Mouse (Mus musculus) CH12.LX (cell line): ENCODE results near the gene Mrpl54. TPM values are rescaled to one million over a fixed set of nuclear protein-coding genes. Genes with fewer than 3 reads are reported as not detected.

Source experiments
- DNase-seq: peaks from one replicate; pipeline ENCODE4 v3.0.0-alpha.2; 2013; ENCODE audit errors: extremely low read depth
- H3K27ac ChIP-seq: 2 replicates; pipeline ENCODE4 v1.5.1; 2012; ENCODE audit warnings: low read depth, mild to moderate bottlenecking, control low read depth, moderate library complexity; ENCODE audit not compliant: insufficient read depth
- H3K27me3 ChIP-seq: replicated peaks from 2 replicates; pipeline ENCODE3; 2012; ENCODE audit warnings: inconsistent platforms
- H3K36me3 ChIP-seq, 2 experiments: replicated peaks in 1 of 2; 2 replicates each; pipeline versions ENCODE3 to v1.6.1; 2012; ENCODE audit warnings: inconsistent platforms in 1 of 2, low read length in 1 of 2, mild to moderate bottlenecking in 1 of 2, mixed read lengths in 1 of 2, moderate library complexity in 1 of 2; ENCODE audit not compliant: control insufficient read depth in 1 of 2, insufficient read depth in 1 of 2
- H3K4me1 ChIP-seq, 2 experiments: 2 replicates each; pipeline ENCODE4 v1.6.1; 2012; ENCODE audit warnings: inconsistent platforms in 1 of 2, moderate library complexity in 1 of 2; ENCODE audit not compliant: insufficient read depth in 2 of 2, control insufficient read depth in 1 of 2
- H3K4me2 ChIP-seq: 2 replicates; pipeline ENCODE4 v1.6.1; 2012; ENCODE audit warnings: low read depth, mild to moderate bottlenecking, control low read depth; ENCODE audit not compliant: poor library complexity, insufficient read depth, severe bottlenecking
- H3K4me3 ChIP-seq, 3 experiments: fragments of 150-350 bp in 1 of 3; sonication (generic) in 1 of 3; replicated peaks in 1 of 3; 2 replicates each; pipeline versions ENCODE3 to v1.5.1; 2011 to 2012; ENCODE audit warnings: low read depth in 2 of 3, low read length in 2 of 3, mild to moderate bottlenecking in 2 of 3, moderate library complexity in 2 of 3, control low read depth in 1 of 3, improper control_type of control experiment in 1 of 3, inconsistent platforms in 1 of 3, mixed read lengths in 1 of 3; ENCODE audit not compliant: poor library complexity in 1 of 3
- H3K79me2 ChIP-seq: replicated peaks from 2 replicates; pipeline ENCODE4 v1.6.1; 2012; ENCODE audit warnings: mild to moderate bottlenecking, moderate library complexity; ENCODE audit not compliant: control insufficient read depth, poor library complexity, insufficient read depth, severe bottlenecking; ENCODE audit errors: extremely low read depth
- H3K9ac ChIP-seq: 2 replicates; pipeline ENCODE4 v1.6.1; 2012; ENCODE audit warnings: low read depth, mild to moderate bottlenecking, control low read depth, moderate library complexity; ENCODE audit not compliant: insufficient read depth
- H3K9me3 ChIP-seq: replicated peaks from 2 replicates; pipeline ENCODE3; 2012; ENCODE audit warnings: low read length, inconsistent platforms, mixed read lengths
- BHLHE40 ChIP-seq: IDR thresholded peaks from 2 replicates; pipeline ENCODE4 v1.6.1; 2011; ENCODE audit warnings: mild to moderate bottlenecking, low read depth, low read length, improper control_type of control experiment
- CHD1 ChIP-seq: IDR thresholded peaks from 2 replicates; pipeline ENCODE4 v1.6.1; 2012; ENCODE audit warnings: low read depth, low read length, improper control_type of control experiment, inconsistent platforms
- CHD2 ChIP-seq: IDR thresholded peaks from 2 replicates; pipeline ENCODE4 v1.6.1; 2011; ENCODE audit warnings: low read length, improper control_type of control experiment
- CTCF ChIP-seq, 2 experiments: IDR thresholded peaks in 1 of 2; conservative IDR thresholded peaks in 1 of 2; 2 replicates each; pipeline ENCODE4 v1.5.1; 2011 to 2012; ENCODE audit warnings: low read depth in 2 of 2, low read length in 2 of 2, improper control_type of control experiment in 1 of 2, inconsistent platforms in 1 of 2, mild to moderate bottlenecking in 1 of 2, moderate library complexity in 1 of 2
- E2F4 ChIP-seq: IDR thresholded peaks from 2 replicates; pipeline ENCODE4 v1.6.1; 2011; ENCODE audit warnings: low read depth, low read length, improper control_type of control experiment; ENCODE audit not compliant: insufficient replicate concordance
- EP300 ChIP-seq: IDR thresholded peaks from 2 replicates; pipeline ENCODE4 v1.6.1; 2011; ENCODE audit warnings: low read length, improper control_type of control experiment
- ETS1 ChIP-seq: conservative IDR thresholded peaks from 2 replicates; pipeline ENCODE4 v1.6.1; 2012; ENCODE audit warnings: low read depth, mild to moderate bottlenecking, inconsistent platforms, low read length, improper control_type of control experiment, moderate library complexity
- HCFC1 ChIP-seq: IDR thresholded peaks from 2 replicates; pipeline ENCODE4 v1.6.1; 2012; ENCODE audit warnings: low read depth, mild to moderate bottlenecking, inconsistent platforms, low read length, improper control_type of control experiment
- IRF4 ChIP-seq: IDR thresholded peaks from 2 replicates; pipeline ENCODE4 v1.6.1; 2014; ENCODE audit warnings: low read depth, mild to moderate bottlenecking, inconsistent platforms, low read length, improper control_type of control experiment
- MAX ChIP-seq: IDR thresholded peaks from 2 replicates; pipeline ENCODE4 v1.6.1; 2011; ENCODE audit warnings: low read length, improper control_type of control experiment
- MAZ ChIP-seq: IDR thresholded peaks from 2 replicates; pipeline ENCODE4 v1.6.1; 2012; ENCODE audit warnings: low read depth, mild to moderate bottlenecking, inconsistent platforms, low read length, improper control_type of control experiment, moderate library complexity
- MXI1 ChIP-seq: IDR thresholded peaks from 2 replicates; pipeline ENCODE4 v1.6.1; 2011; ENCODE audit warnings: mild to moderate bottlenecking, low read depth, low read length, improper control_type of control experiment
- MYC ChIP-seq: IDR thresholded peaks from 2 replicates; pipeline ENCODE4 v1.6.1; 2011; ENCODE audit warnings: low read depth, mild to moderate bottlenecking, improper control_type of control experiment, low read length
- NELFE ChIP-seq: IDR thresholded peaks from 2 replicates; pipeline ENCODE4 v1.6.1; 2011; ENCODE audit warnings: low read depth, low read length, improper control_type of control experiment
- PAX5 ChIP-seq: IDR thresholded peaks from 2 replicates; pipeline ENCODE4 v1.6.1; 2012; ENCODE audit warnings: low read length, inconsistent platforms, mixed read lengths
- POLR2A ChIP-seq: IDR thresholded peaks from 2 replicates; pipeline ENCODE4 v1.6.1; 2011; ENCODE audit warnings: low read depth, mild to moderate bottlenecking, improper control_type of control experiment, low read length
- POLR2AphosphoS2 ChIP-seq: IDR thresholded peaks from 2 replicates; pipeline ENCODE4 v1.6.1; 2011; ENCODE audit warnings: low read depth, low read length, improper control_type of control experiment
- RAD21 ChIP-seq: IDR thresholded peaks from 2 replicates; pipeline ENCODE4 v1.6.1; 2011; ENCODE audit warnings: low read depth, mild to moderate bottlenecking, low read length, improper control_type of control experiment, moderate library complexity
- RCOR1 ChIP-seq: conservative IDR thresholded peaks from 2 replicates; pipeline ENCODE4 v1.6.1; 2012; ENCODE audit warnings: low read depth, mild to moderate bottlenecking, inconsistent platforms, low read length, improper control_type of control experiment
- SIN3A ChIP-seq: IDR thresholded peaks from 2 replicates; pipeline ENCODE4 v1.6.1; 2012; ENCODE audit warnings: low read length, improper control_type of control experiment, inconsistent platforms
- SMC3 ChIP-seq: IDR thresholded peaks from 2 replicates; pipeline ENCODE4 v1.6.1; 2011; ENCODE audit warnings: low read depth, low read length, improper control_type of control experiment
- TBP ChIP-seq: conservative IDR thresholded peaks from 2 replicates; pipeline ENCODE4 v1.6.1; 2011; ENCODE audit warnings: low read depth, low read length, improper control_type of control experiment
- TCF12 ChIP-seq: IDR thresholded peaks from 2 replicates; pipeline ENCODE4 v1.6.1; 2014; ENCODE audit warnings: low read depth, mild to moderate bottlenecking, inconsistent platforms, low read length, improper control_type of control experiment
- UBTF ChIP-seq: IDR thresholded peaks from 2 replicates; pipeline ENCODE4 v1.6.1; 2012; ENCODE audit warnings: low read depth, mild to moderate bottlenecking, inconsistent platforms, low read length, improper control_type of control experiment, moderate library complexity
- USF1 ChIP-seq: IDR thresholded peaks from 2 replicates; pipeline ENCODE4 v1.6.1; 2014; ENCODE audit warnings: low read depth, mild to moderate bottlenecking, inconsistent platforms, low read length, improper control_type of control experiment
- USF2 ChIP-seq: conservative IDR thresholded peaks from 2 replicates; pipeline ENCODE4 v1.6.1; 2011; ENCODE audit warnings: low read depth, low read length, improper control_type of control experiment
- ZC3H11A ChIP-seq: IDR thresholded peaks from 2 replicates; pipeline ENCODE4 v1.6.1; 2012; ENCODE audit warnings: low read depth, mild to moderate bottlenecking, inconsistent platforms, low read length, improper control_type of control experiment
- ZMIZ1 ChIP-seq: IDR thresholded peaks from 2 replicates; pipeline ENCODE4 v1.6.1; 2012; ENCODE audit warnings: low read depth, mild to moderate bottlenecking, inconsistent platforms, low read length, improper control_type of control experiment
- ZNF384 ChIP-seq: IDR thresholded peaks from 2 replicates; pipeline ENCODE4 v1.6.1; 2012; ENCODE audit warnings: low read depth, low read length, improper control_type of control experiment, inconsistent platforms
- dilution Hi-C: fragments of 300-500 bp; cut with MboI; formaldehyde crosslinking; loops from 2 replicates; pipeline ENCODE4 v1.14.3; 2020; ENCODE audit warnings: low sequenced_read_pairs; ENCODE audit not compliant: extremely low pct_unique_long_range_greater_than_20kb, extremely low pct_ligation_motif_present
- in situ Hi-C: fragments of 300-500 bp; cut with MboI; formaldehyde crosslinking; loops from 3 replicates; pipeline ENCODE4 v1.14.3; 2019; ENCODE audit warnings: low sequenced_read_pairs, low pct_ligation_motif_present, low pct_unique_long_range_greater_than_20kb, mixed read lengths
- polyA plus RNA-seq: library from polyadenylated mRNA; unstranded; fragments of >175 nt; gene quantifications from 2 replicates; pipeline ENCODE4 v1.2.1, GENCODE M21; 2012; ENCODE audit warnings: low read depth; ENCODE audit not compliant: insufficient read length
- total RNA-seq, 2 experiments: library from RNA; depleted of rRNA; stranded (reverse); fragments of 300-350 nt in 1 of 2; fragments of >200 nt in 1 of 2; gene quantifications; 2 replicates each; pipeline ENCODE4 v1.2.3; 2012 to 2014

The Mrpl54 gene
- total and polyA plus RNA-seq, 3 experiments: 104 to 167 (median 128) TPM

DNA sequence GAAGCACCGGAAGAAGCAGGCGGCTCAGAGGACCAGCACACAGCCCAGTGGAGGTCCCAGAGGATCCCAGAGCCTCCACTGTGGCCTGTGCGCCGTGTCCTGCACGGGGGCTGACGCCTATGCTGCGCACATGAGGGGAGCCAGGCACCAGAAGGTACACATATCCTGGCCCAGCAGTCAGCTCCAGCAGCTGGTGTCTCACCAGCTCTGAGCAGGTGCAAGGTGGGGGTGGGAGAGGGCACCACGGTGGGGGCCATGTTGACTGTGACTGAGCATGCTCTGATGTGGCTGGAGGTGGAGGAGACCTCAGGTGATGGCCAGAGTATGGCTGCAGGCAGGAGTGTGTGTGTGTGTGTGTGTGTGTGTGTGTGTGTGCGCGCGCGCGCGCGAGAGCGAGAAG is 24.7 kb downstream of the Mrpl54 start:
- H3K4me3 ChIP-seq: no peak overlapping the region
- peaks cover 5 to 66% of the 10 kb centered on the region in 2 experiments for H3K36me3 ChIP-seq
- H3K4me2 ChIP-seq: no peak overlapping the region
- H3K9me3 ChIP-seq: no peaks in the 10 kb centered on the region
- DNase-seq: no peak
- no peaks in the 10 kb centered on the region for H3K79me2 ChIP-seq
- in situ Hi-C loops: no loop called here
- no peak overlapping the region for H3K27ac ChIP-seq
- no peaks in the 10 kb centered on the region for H3K27me3 ChIP-seq
- no peak for TF ChIP-seq EP300
- TF ChIP-seq E2F4: no peak
- no peak for TF ChIP-seq ZC3H11A
- TF ChIP-seq SMC3: no peak
- no peak for TF ChIP-seq MAZ
- TF ChIP-seq USF2: no peak
- H3K4me1 ChIP-seq: peaks cover 5 to 16% of the 10 kb centered on the region in 2 experiments
- H3K9ac ChIP-seq: no peak overlapping the region
- dilution Hi-C loops: no loop called here

DNA sequence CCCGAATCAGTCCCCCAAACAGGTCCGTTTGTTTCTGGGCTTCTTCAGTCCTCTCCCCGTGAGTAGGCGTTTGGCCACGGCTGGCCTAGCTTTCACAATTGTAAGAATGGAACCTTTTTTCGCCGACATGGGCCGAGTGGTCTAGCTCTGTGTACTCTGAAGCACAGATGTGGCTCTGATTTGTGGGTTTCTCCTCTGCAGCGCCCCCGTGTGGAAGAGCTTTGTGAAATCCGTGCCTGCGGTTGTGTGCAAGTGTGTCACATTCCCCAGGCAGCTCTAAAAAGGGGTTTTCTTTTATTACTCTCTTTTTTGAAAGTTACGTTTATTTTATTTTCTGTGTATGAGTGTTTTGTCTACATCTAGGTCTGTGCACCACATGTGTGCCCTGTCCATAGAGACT is 25.9 kb downstream of the Mrpl54 start:
- H3K36me3 ChIP-seq: peaks cover 0 to 64% of the 10 kb centered on the region in 2 experiments
- H3K4me1 ChIP-seq: peaks cover 5 to 16% of the 10 kb centered on the region in 2 experiments
- dilution Hi-C loops (no loop called here), in situ Hi-C loops (no loop called here)
- H3K4me2 ChIP-seq: no peak overlapping the region
- no peak overlapping the region for H3K27ac ChIP-seq
- peak; percentile 78 for DNase-seq
- no peaks in the 10 kb centered on the region for H3K9me3 ChIP-seq
- no peak overlapping the region for H3K9ac ChIP-seq
- no peaks in the 10 kb centered on the region for H3K79me2 ChIP-seq
- no peak overlapping the region for H3K4me3 ChIP-seq
- TF ChIP-seq TBP (no peak), SIN3A (no peak), EP300 (no peak), ZNF384 (no peak), RAD21 (peak; percentile 41), CHD1 (no peak), ZMIZ1 (no peak), CHD2 (no peak), TCF12 (no peak), HCFC1 (no peak), CTCF (conservative IDR thresholded peaks at IDR 0.05 in 1 of 2, IDR thresholded peaks at IDR 0.05 in 1 of 2; ENCODE audit: low read depth in 2 of 2, low read length in 2 of 2) (peak; percentile 46 to 76), MYC (no peak), IRF4 (no peak), MAZ (no peak), BHLHE40 (no peak), NELFE (no peak), POLR2AphosphoS2 (no peak), MAX (no peak), UBTF (no peak), SMC3 (peak; percentile 71), USF1 (no peak), PAX5 (no peak), MXI1 (no peak), POLR2A (no peak), ETS1 (no peak), RCOR1 (no peak)
- no peaks in the 10 kb centered on the region for H3K27me3 ChIP-seq
